9 mouse cellular contexts compared by ENCODE assay signal in genomic region chr13:48694090-48695064, GRCm38 (mm10). TPM values are rescaled to one million over a fixed set of nuclear protein-coding genes. Genes with fewer than 3 reads are reported as not detected.
DNase-seq lines count a peak whose midpoint lies in the region; ATAC-seq and TF ChIP-seq lines count a peak whose summit lies in the region.
"Had no signal": no experiment of that assay in that cellular context is flagged by ENCODE, and none has a peak within 500 bp of the region (broad histone marks: within the 10 kb centered on the region; RNA-seq: fewer than 3 reads in every experiment).

No protein-coding gene starts in this region.

- no peak overlapping the region for H3K9ac ChIP-seq in forebrain, embryonic 14.5 days (ENCODE audit: low read length)
- peak overlapping the region; percentile 13; the same call in 1 of the 2 replicates for H3K9ac ChIP-seq in stomach, embryonic 16.5 days (ENCODE audit: low read length)
- H3K9ac ChIP-seq in liver, postnatal 0 days (replicated peaks): no peak overlapping the region

- H3K4me3 ChIP-seq in forebrain, embryonic 14.5 days (ENCODE audit: low read depth, low read length): no peak overlapping the region
- no peak overlapping the region for H3K4me3 ChIP-seq in heart, embryonic 10.5 days
- H3K4me3 ChIP-seq in stomach, embryonic 16.5 days (replicated peaks; ENCODE audit: low read length): no peak overlapping the region
- H3K4me3 ChIP-seq in liver, postnatal 0 days (ENCODE audit: low read depth, low read length): no peak overlapping the region

- H3K36me3 ChIP-seq in forebrain, embryonic 14.5 days (ENCODE audit: control insufficient read depth, insufficient read depth, low read length): no peaks in the 10 kb centered on the region
- H3K36me3 ChIP-seq in heart, embryonic 10.5 days: no peaks in the 10 kb centered on the region
- H3K36me3 ChIP-seq in stomach, embryonic 16.5 days (ENCODE audit: control insufficient read depth, insufficient read depth, low read length): no peaks in the 10 kb centered on the region
- H3K36me3 ChIP-seq in liver, postnatal 0 days (replicated peaks; ENCODE audit: insufficient read depth, low read length): no peaks in the 10 kb centered on the region

- ATAC-seq in forebrain, embryonic 14.5 days: peak; percentile 42; the same call in 1 of the 2 replicates
- peak; percentile 82 for ATAC-seq in stomach, embryonic 16.5 days (ENCODE audit: insufficient read depth, low FRiP score)
- no peak for ATAC-seq in liver, postnatal 0 days

- TF ChIP-seq CTCF in liver, postnatal 0 days (IDR thresholded peaks at IDR 0.05; ENCODE audit: low read depth): no peak

- DNase-seq in kidney, postnatal 10 days: peak; percentile 13
- no peak for DNase-seq in kidney, postnatal 14 days
- peak; percentile 39 for DNase-seq in forebrain, embryonic 14.5 days (ENCODE audit: low spot score)
- DNase-seq in heart, embryonic 10.5 days (ENCODE audit: low spot score): peak; percentile 87
- peak; percentile 53 to 84 for DNase-seq in left cerebral cortex, postnatal 25 days (ENCODE audit: low spot score in 2 of 2)
- DNase-seq in liver, postnatal 0 days: no peak
- no peak for DNase-seq in c-Kit-positive CD71-positive TER-119-positive erythroid progenitor cells, embryonic 14.5 days (ENCODE audit: low spot score)

- H3K27ac ChIP-seq in forebrain, embryonic 14.5 days (ENCODE audit: low read depth, low read length): no peak overlapping the region
- H3K27ac ChIP-seq in heart, embryonic 10.5 days: peak overlapping the region; percentile 68
- peak overlapping the region; percentile 83 for H3K27ac ChIP-seq in stomach, embryonic 16.5 days (ENCODE audit: low read length)
- no peak overlapping the region for H3K27ac ChIP-seq in liver, postnatal 0 days (ENCODE audit: low read depth)

- no peaks in the 10 kb centered on the region for H3K9me3 ChIP-seq in forebrain, embryonic 14.5 days (replicated peaks; ENCODE audit: control insufficient read depth, low read length)
- no peaks in the 10 kb centered on the region for H3K9me3 ChIP-seq in heart, embryonic 10.5 days
- H3K9me3 ChIP-seq in stomach, embryonic 16.5 days (replicated peaks; ENCODE audit: control insufficient read depth, low read length): peaks cover 4% of the 10 kb centered on the region; the same call in 1 of the 2 replicates
- 0 out of 2 replicates have a peak, but pooled peaks cover 2% of the 10 kb centered on the region for H3K9me3 ChIP-seq in liver, postnatal 0 days (ENCODE audit: low read length)

- peaks cover 5% of the 10 kb centered on the region; the same call in 1 of the 2 replicates for H3K4me1 ChIP-seq in forebrain, embryonic 14.5 days (ENCODE audit: control insufficient read depth, insufficient read depth, low read length)
- H3K4me1 ChIP-seq in heart, embryonic 10.5 days: peaks cover 60% of the 10 kb centered on the region
- H3K4me1 ChIP-seq in stomach, embryonic 16.5 days (ENCODE audit: control insufficient read depth, insufficient read depth, low read length): peaks cover 34% of the 10 kb centered on the region
- no peaks in the 10 kb centered on the region for H3K4me1 ChIP-seq in liver, postnatal 0 days (ENCODE audit: insufficient read depth)

- no peak for TF ChIP-seq EP300 in liver, postnatal 0 days (IDR thresholded peaks at IDR 0.05; ENCODE audit: low read depth)

- H3K4me2 ChIP-seq in forebrain, embryonic 14.5 days (ENCODE audit: low read length): no peak overlapping the region
- H3K4me2 ChIP-seq in stomach, embryonic 16.5 days (ENCODE audit: low read depth, low read length): peak overlapping the region; percentile 35
- no peak overlapping the region for H3K4me2 ChIP-seq in liver, postnatal 0 days (ENCODE audit: low read depth, low read length)

- intact Hi-C loops in left cerebral cortex, postnatal 25 days (cut with DNase I): no loop called here

- 44% methylated on average over 27 of the region's 27 CpGs for WGBS in forebrain, embryonic 14.5 days
- WGBS in heart, embryonic 10.5 days: 58% methylated on average over 27 of the region's 27 CpGs
- 21% methylated on average over 27 of the region's 27 CpGs for WGBS in stomach, embryonic 16.5 days
- 60% methylated on average over 27 of the region's 27 CpGs for WGBS in liver, postnatal 0 days (ENCODE audit: insufficient replicate concordance)

- no peaks in the 10 kb centered on the region for H3K27me3 ChIP-seq in forebrain, embryonic 14.5 days (replicated peaks; ENCODE audit: control insufficient read depth, insufficient read depth, low read length)
- 0 out of 2 replicates have a peak, but pooled peaks cover 9% of the 10 kb centered on the region for H3K27me3 ChIP-seq in heart, embryonic 10.5 days (ENCODE audit: insufficient read depth, poor library complexity, severe bottlenecking)
- H3K27me3 ChIP-seq in stomach, embryonic 16.5 days (ENCODE audit: control insufficient read depth, insufficient read depth, low read length): no peaks in the 10 kb centered on the region
- H3K27me3 ChIP-seq in liver, postnatal 0 days (ENCODE audit: insufficient read depth, low read length): no peaks in the 10 kb centered on the region

RNA-seq across cellular contexts. Expression of gene Barx1, which starts 31.6 kb away (rescaled TPM):
- not detected in 2 replicates for polyA plus RNA-seq in forebrain, embryonic 14.5 days (2014; fragmentation: Nextera tagmentation; extraction: Ambion mirVana)
- polyA plus RNA-seq in heart, embryonic 10.5 days (2016; fragmentation: Nextera tagmentation; extraction: Ambion mirVana): 2.6 and 11.7 TPM in 2 replicates
- not detected for total RNA-seq in left cerebral cortex, postnatal 25 days (2021)
- polyA plus RNA-seq in stomach, embryonic 16.5 days (2015; fragmentation: Nextera tagmentation; extraction: Ambion mirVana): 47.1 and 58.4 TPM in 2 replicates
- 0.25 and 0.37 TPM in 2 replicates for polyA plus RNA-seq in liver, postnatal 0 days (2015; fragmentation: Nextera tagmentation; extraction: Ambion mirVana)
- polyA plus RNA-seq: large intestine, adult 2 months had no signal

Comparison
In these comparisons a context has a peak if more than half of its experiments do, and no peak if none do; other contexts are left out.
1. DNase-seq: peak in kidney, postnatal 10 days (single experiment), forebrain, embryonic 14.5 days (single experiment), heart, embryonic 10.5 days (single experiment) and left cerebral cortex, postnatal 25 days (2 of 2); none in kidney, postnatal 14 days (single experiment), liver, postnatal 0 days (single experiment) and c-Kit-positive CD71-positive TER-119-positive erythroid progenitor cells, embryonic 14.5 days (single experiment).
2. H3K27ac ChIP-seq: peak in heart, embryonic 10.5 days (single experiment) and stomach, embryonic 16.5 days (single experiment); none in forebrain, embryonic 14.5 days (single experiment) and liver, postnatal 0 days (single experiment).